ENCODE assay signal across 9 mouse cellular contexts in genomic region chr2:60730024-60730423, GRCm38 (mm10). TPM values are rescaled to one million over a fixed set of nuclear protein-coding genes. Genes with fewer than 3 reads are reported as not detected.
A peak's percentile ranks its signal among the peaks of the same experiment; 100 is the strongest.
DNase-seq lines count a peak whose midpoint lies in the region; ATAC-seq lines count a peak whose summit lies in the region.
"Had no signal": no experiment of that assay in that cellular context is flagged by ENCODE, and none has a peak within 500 bp of the region (broad histone marks: within the 10 kb centered on the region; RNA-seq: fewer than 3 reads in every experiment).

No protein-coding gene starts in this region.

- no peak overlapping the region for H3K4me2 ChIP-seq in neural tube, embryonic 15.5 days
- H3K4me2 ChIP-seq in stomach, embryonic 14.5 days (replicated peaks; ENCODE audit: low read depth, low read length): 0 out of 2 replicates have a peak overlapping the region, but pooled peaks have one; percentile 7
- H3K4me2 ChIP-seq: liver, embryonic 13.5 days had no signal

- no peak for ATAC-seq in neural tube, embryonic 15.5 days (ENCODE audit: low FRiP score)
- no peak for ATAC-seq in stomach, embryonic 14.5 days (ENCODE audit: insufficient number of reproducible peaks, insufficient read depth, low FRiP score, low read depth)

- H3K27me3 ChIP-seq in neural tube, embryonic 15.5 days (replicated peaks): no peaks in the 10 kb centered on the region
- H3K27me3 ChIP-seq in stomach, embryonic 14.5 days (ENCODE audit: control insufficient read depth, insufficient read depth, low read length): no peaks in the 10 kb centered on the region
- H3K27me3 ChIP-seq: liver, embryonic 13.5 days had no signal

- DNase-seq in adrenal gland, adult (ENCODE audit: inconsistent age in 2 of 2, low spot score in 1 of 2): peak; percentile 29 to 49
- DNase-seq in adrenal gland, postnatal 25 days: no peak
- DNase-seq in neural tube, embryonic 10.5 days (ENCODE audit: extremely low spot score, low spot score): peak; percentile 40
- peak; percentile 65 for DNase-seq in kidney, adult 9 months
- DNase-seq in layer of hippocampus, postnatal 10 days (ENCODE audit: low spot score in 2 of 2): no peak
- DNase-seq in ovary, postnatal 10 days (ENCODE audit: low spot score): no peak
- DNase-seq: liver, embryonic 13.5 days had no signal

- no peak overlapping the region for H3K27ac ChIP-seq in neural tube, embryonic 15.5 days (replicated peaks)
- H3K27ac ChIP-seq in stomach, embryonic 14.5 days (ENCODE audit: low read length): peak overlapping the region; percentile 11; the same call in 1 of the 2 replicates
- H3K27ac ChIP-seq: liver, embryonic 13.5 days had no signal

- 21% methylated on average over 3 of the region's 3 CpGs for WGBS in neural tube, embryonic 15.5 days
- 11% methylated on average over 3 of the region's 3 CpGs for WGBS in stomach, embryonic 14.5 days

- no peaks in the 10 kb centered on the region for H3K36me3 ChIP-seq in neural tube, embryonic 15.5 days
- no peaks in the 10 kb centered on the region for H3K36me3 ChIP-seq in stomach, embryonic 14.5 days (ENCODE audit: control insufficient read depth, insufficient read depth, low read length)
- H3K36me3 ChIP-seq: liver, embryonic 13.5 days had no signal

- H3K9me3 ChIP-seq in neural tube, embryonic 15.5 days (replicated peaks): no peaks in the 10 kb centered on the region
- no peaks in the 10 kb centered on the region for H3K9me3 ChIP-seq in stomach, embryonic 14.5 days (ENCODE audit: control insufficient read depth, low read depth, low read length)
- H3K9me3 ChIP-seq: liver, embryonic 13.5 days had no signal

- H3K4me1 ChIP-seq in neural tube, embryonic 15.5 days: peaks cover 4% of the 10 kb centered on the region
- peaks cover 11% of the 10 kb centered on the region; the same call in 1 of the 2 replicates for H3K4me1 ChIP-seq in stomach, embryonic 14.5 days (ENCODE audit: control insufficient read depth, insufficient read depth, low read length)
- H3K4me1 ChIP-seq: liver, embryonic 13.5 days had no signal

- no peak overlapping the region for H3K9ac ChIP-seq in neural tube, embryonic 15.5 days (replicated peaks)
- H3K9ac ChIP-seq in stomach, embryonic 14.5 days (replicated peaks; ENCODE audit: low read depth, low read length): no peak overlapping the region
- H3K9ac ChIP-seq: liver, embryonic 13.5 days had no signal

- no peak overlapping the region for H3K4me3 ChIP-seq in neural tube, embryonic 15.5 days (replicated peaks)
- H3K4me3 ChIP-seq in stomach, embryonic 14.5 days (ENCODE audit: low read depth, low read length): no peak overlapping the region
- H3K4me3 ChIP-seq: liver, embryonic 13.5 days had no signal

RNA-seq across cellular contexts. Expression of gene Itgb6, which starts 7.6 kb away (rescaled TPM):
- not detected in 2 replicates for total RNA-seq in adrenal gland, postnatal 25 days (2021)
- 0.31 and 0.84 TPM in 2 replicates for polyA plus RNA-seq in neural tube, embryonic 15.5 days (2015; fragmentation: Nextera tagmentation; extraction: Ambion mirVana)
- 11.2 and 14.1 TPM in 2 replicates for polyA plus RNA-seq in stomach, embryonic 14.5 days (2014; fragmentation: Nextera tagmentation; extraction: Ambion mirVana)
- under 1 TPM in 1 of 2 experiments, not detected in 1; 0.82 TPM for total RNA-seq in layer of hippocampus, postnatal 10 days (2021)

Comparison
In these comparisons a context has a peak if more than half of its experiments do, and no peak if none do; other contexts are left out.
1. DNase-seq: peak in adrenal gland, adult (2 of 2), neural tube, embryonic 10.5 days (single experiment) and kidney, adult 9 months (single experiment); none in adrenal gland, postnatal 25 days (single experiment), layer of hippocampus, postnatal 10 days (0 of 2) and ovary, postnatal 10 days (single experiment).